Mouse (Mus musculus): ENCODE measurements at regions not wholly inside any gene's neighbourhood (a gene's known extent, or its start where the extent isn't known, plus 50 kb on each side); places are given as distances from the start of the nearest gene placed in this dataset.

- no peak for TF ChIP-seq CTCF (conservative IDR thresholded peaks at IDR 0.05)
- no peak for DNase-seq (ENCODE audit: low spot score in 2 of 2)
- H3K27ac ChIP-seq = no peak overlapping the region
- H3K4me3 ChIP-seq = no peak overlapping the region
Observed at GRCm38 (mm10) chr12:65704985-65705384, 479.7 kb downstream of the Wdr20rt start.

GRCm38 (mm10) chr12:65712304-65712703, 487.0 kb downstream of the Wdr20rt start:
- no peak for DNase-seq (ENCODE audit: low spot score in 2 of 2)
- no peak overlapping the region for H3K27ac ChIP-seq

More at GRCm38 (mm10) chr12:65712304-65712703, 487.0 kb downstream of the Wdr20rt start:
- no peak overlapping the region for H3K4me3 ChIP-seq
- no peak for TF ChIP-seq CTCF (conservative IDR thresholded peaks at IDR 0.05)
